Mouse (Mus musculus) liver, adult 2 months (tissue): Measurements from ENCODE around the gene Sfmbt2. TPM values are rescaled to one million over a fixed set of nuclear protein-coding genes. Genes with fewer than 3 reads are reported as not detected.

Source experiments
- DNase-seq: peaks from one replicate; pipeline ENCODE4 v3.0.0-alpha.2; 2011; ENCODE audit warnings: low read depth, low spot score; ENCODE audit errors: extremely low read depth
- H3K27ac ChIP-seq: fragments of 200-500 bp; replicated peaks from 2 replicates; pipeline ENCODE4 v1.5.1; 2012; ENCODE audit warnings: low read depth, mild to moderate bottlenecking, control low read depth, inconsistent platforms, low read length; ENCODE audit not compliant: insufficient read depth
- H3K27me3 ChIP-seq: fragments of 200-500 bp; 2 replicates; pipeline ENCODE4 v1.6.1; 2012; ENCODE audit warnings: mild to moderate bottlenecking, moderate library complexity, low read length, inconsistent platforms; ENCODE audit not compliant: control insufficient read depth, insufficient read depth
- H3K36me3 ChIP-seq: fragments of 200-500 bp; 2 replicates; pipeline ENCODE4 v1.6.1; 2012; ENCODE audit warnings: low read length, inconsistent platforms; ENCODE audit not compliant: control insufficient read depth, insufficient read depth
- H3K4me1 ChIP-seq: fragments of 200-500 bp; 2 replicates; pipeline ENCODE4 v1.6.1; 2011; ENCODE audit warnings: low read length; ENCODE audit not compliant: control insufficient read depth, insufficient read depth
- H3K4me3 ChIP-seq: fragments of 200-500 bp; 2 replicates; pipeline ENCODE4 v1.5.1; 2011; ENCODE audit warnings: low read depth, mild to moderate bottlenecking, control low read depth, low read length, moderate library complexity; ENCODE audit not compliant: insufficient read depth
- H3K79me2 ChIP-seq: fragments of 200-500 bp; 2 replicates; pipeline ENCODE4 v1.6.1; 2012; ENCODE audit warnings: inconsistent platforms, mild to moderate bottlenecking, low read length, moderate library complexity; ENCODE audit not compliant: control insufficient read depth, insufficient read depth
- H3K9ac ChIP-seq: fragments of 200-500 bp; 2 replicates; pipeline ENCODE4 v1.6.1; 2012; ENCODE audit warnings: low read depth, mild to moderate bottlenecking, control low read depth, inconsistent platforms, low read length
- CTCF ChIP-seq: fragments of 200-500 bp; IDR thresholded peaks from 2 replicates; pipeline ENCODE4 v1.5.1; 2011; ENCODE audit warnings: low read depth, low read length, control low read depth
- POLR2A ChIP-seq: fragments of 200-500 bp; IDR thresholded peaks from 2 replicates; pipeline ENCODE4 v1.6.1; 2011; ENCODE audit warnings: low read length, control low read depth; ENCODE audit not compliant: insufficient read depth; ENCODE audit errors: extremely low read depth
- WGBS: fragments of 180-500 bp; shearing (Covaris S2); methylation state at CpG from one replicate; pipeline ENCODE4 v1.1.7; 2018; 5-methylcytosine and 5-hydroxymethylcytosine counted together
- polyA plus RNA-seq: library from polyadenylated mRNA; depleted of rRNA; stranded (reverse); fragments of >200 nt; gene quantifications from 2 replicates; pipeline ENCODE4 v1.2.3, GENCODE M21; 2012
- total RNA-seq: library from RNA; depleted of rRNA; stranded (reverse); fragments of >200 nt; gene quantifications from 2 replicates; pipeline ENCODE4 v1.2.3, GENCODE M21; 2014

Gene Sfmbt2
- total and polyA plus RNA-seq, 2 experiments = under 0.01 to 0.06 TPM

DNA sequence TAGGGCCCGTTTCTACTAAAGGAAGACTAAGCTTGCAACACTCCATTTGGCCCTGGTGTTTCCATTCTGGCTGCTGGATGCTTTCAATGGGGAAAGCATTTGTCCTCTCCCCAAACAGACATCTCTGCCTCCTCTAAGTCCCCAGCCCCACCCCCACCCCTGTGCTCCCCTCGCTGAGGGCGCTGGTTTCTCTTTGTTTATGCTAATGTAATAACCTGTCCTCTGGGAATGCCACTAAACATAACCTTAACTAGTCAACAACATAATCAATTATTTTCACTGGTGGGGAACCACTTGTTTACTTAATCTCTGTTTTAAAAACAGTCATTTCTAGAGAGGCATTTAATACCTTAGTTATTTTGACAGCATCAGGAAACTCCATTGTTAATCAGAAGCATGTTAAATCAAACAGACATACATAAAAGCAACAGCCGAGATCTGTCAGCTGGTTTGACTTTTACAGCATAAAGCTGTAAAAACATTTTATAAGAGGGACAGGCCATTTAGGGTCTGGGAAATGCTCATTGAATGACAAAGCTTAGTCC is 20.0 kb upstream of the Sfmbt2 start:
- WGBS = 33% methylated on average over 4 of the region's 4 CpGs
- H3K4me3 ChIP-seq = no peak overlapping the region
- no peaks in the 10 kb centered on the region for H3K36me3 ChIP-seq
- H3K27me3 ChIP-seq = no peaks in the 10 kb centered on the region
- no peaks in the 10 kb centered on the region for H3K4me1 ChIP-seq
- no peak for DNase-seq
- no peak for TF ChIP-seq CTCF
- no peak for TF ChIP-seq POLR2A
- H3K9ac ChIP-seq = no peak overlapping the region
- H3K79me2 ChIP-seq = no peaks in the 10 kb centered on the region
- H3K27ac ChIP-seq = no peak overlapping the region

DNA sequence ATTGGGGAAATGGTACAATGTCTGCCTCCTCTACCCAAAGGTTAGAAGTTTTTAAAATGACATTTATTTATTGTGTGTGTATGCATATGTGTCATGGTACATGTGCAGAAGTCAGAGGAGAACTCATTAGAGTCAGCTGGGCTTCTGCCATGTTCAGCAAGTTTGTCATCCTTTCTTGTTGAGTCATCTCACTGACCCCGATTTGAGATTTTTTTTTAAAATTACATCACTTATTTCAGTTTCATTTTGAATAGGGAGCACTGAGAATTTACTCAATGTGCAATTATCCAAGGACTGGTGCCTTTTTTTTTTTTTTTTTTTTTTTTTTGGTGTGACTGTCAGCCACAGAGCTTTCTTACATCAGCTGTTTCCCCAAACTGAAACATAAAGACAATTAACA is 19.2 kb upstream of the Sfmbt2 start:
- DNase-seq = no peak
- no peak overlapping the region for H3K27ac ChIP-seq
- H3K36me3 ChIP-seq = no peaks in the 10 kb centered on the region
- WGBS = 50% methylated on average over 1 of the region's 1 CpGs
- TF ChIP-seq POLR2A (no peak), CTCF (no peak)
- no peaks in the 10 kb centered on the region for H3K4me1 ChIP-seq
- no peaks in the 10 kb centered on the region for H3K79me2 ChIP-seq
- no peak overlapping the region for H3K9ac ChIP-seq
- no peak overlapping the region for H3K4me3 ChIP-seq
- H3K27me3 ChIP-seq = no peaks in the 10 kb centered on the region

DNA sequence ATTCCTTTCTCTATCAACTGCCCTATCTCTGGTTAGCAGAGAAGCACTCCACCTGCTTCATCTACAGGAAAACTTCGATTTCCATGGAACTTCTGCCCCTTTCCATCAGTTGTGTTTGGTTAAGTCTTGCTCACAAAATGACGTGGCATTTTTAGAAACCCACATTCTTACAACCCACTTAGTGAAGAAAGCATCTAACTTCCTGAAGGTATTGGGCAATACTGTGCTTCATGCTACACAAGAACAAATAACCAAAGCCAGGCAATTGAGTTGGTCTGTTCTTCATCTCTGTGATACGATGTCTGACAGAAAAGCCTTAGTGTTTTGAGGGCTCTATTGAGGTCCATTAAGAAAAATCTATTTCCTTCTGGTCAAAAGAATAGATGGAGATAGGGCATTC is 17.4 kb upstream of the Sfmbt2 start:
- 71% methylated on average over 3 of the region's 3 CpGs for WGBS
- no peaks in the 10 kb centered on the region for H3K4me1 ChIP-seq
- no peak overlapping the region for H3K9ac ChIP-seq
- no peak for DNase-seq
- no peak overlapping the region for H3K27ac ChIP-seq
- no peak for TF ChIP-seq POLR2A
- TF ChIP-seq CTCF = no peak
- no peak overlapping the region for H3K4me3 ChIP-seq
- H3K79me2 ChIP-seq = no peaks in the 10 kb centered on the region
- no peaks in the 10 kb centered on the region for H3K36me3 ChIP-seq
- no peaks in the 10 kb centered on the region for H3K27me3 ChIP-seq

DNA sequence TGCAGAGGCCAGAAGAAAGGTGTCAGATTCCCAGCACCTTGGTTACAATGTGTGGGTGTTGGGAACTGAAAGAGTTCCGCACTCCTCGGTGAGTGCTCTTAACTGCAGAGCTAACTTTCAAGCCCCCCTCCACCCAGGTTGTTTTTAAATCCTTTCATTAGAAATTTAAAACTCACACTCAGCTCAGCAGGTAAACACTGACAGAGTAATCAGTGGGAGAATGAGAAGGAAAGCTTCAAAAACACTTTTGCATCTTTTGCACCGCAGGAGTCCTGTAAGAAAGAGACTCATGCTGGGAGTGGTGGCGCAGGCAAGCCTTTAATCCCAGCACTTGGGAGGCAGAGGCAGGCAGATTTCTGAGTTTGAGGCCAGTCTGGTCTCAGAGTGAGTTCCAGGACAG is 16.4 kb upstream of the Sfmbt2 start:
- Histone ChIP-seq H3K36me3 (no peaks in the 10 kb centered on the region), H3K27ac (no peak overlapping the region), H3K27me3 (no peaks in the 10 kb centered on the region), H3K79me2 (no peaks in the 10 kb centered on the region), H3K4me3 (no peak overlapping the region), H3K9ac (no peak overlapping the region), H3K4me1 (no peaks in the 10 kb centered on the region)
- no peak for DNase-seq
- no peak for TF ChIP-seq POLR2A
- TF ChIP-seq CTCF = no peak
- WGBS = 71% methylated on average over 4 of the region's 4 CpGs

DNA sequence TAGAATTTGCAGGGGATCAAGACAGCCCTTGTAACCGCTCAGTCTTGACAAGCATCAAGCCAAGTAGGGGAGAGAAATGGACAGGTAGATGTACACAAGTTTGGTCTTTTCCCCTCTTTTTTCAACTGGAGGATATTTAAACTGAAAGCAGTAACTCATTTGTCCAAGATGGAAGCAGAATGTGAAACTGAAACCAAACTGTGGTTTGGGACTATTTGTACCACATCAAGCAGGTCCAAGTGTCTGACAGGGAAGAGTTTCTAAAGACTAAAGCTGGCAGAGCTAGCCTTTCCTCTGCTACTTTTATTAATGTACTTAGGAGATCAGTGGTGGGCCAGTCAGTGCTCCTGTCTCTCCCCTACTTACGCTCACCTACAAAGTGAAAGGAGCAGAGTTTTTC is 10.4 kb upstream of the Sfmbt2 start:
- 94% methylated on average over 2 of the region's 2 CpGs for WGBS
- no peaks in the 10 kb centered on the region for H3K79me2 ChIP-seq
- no peak for TF ChIP-seq POLR2A
- TF ChIP-seq CTCF = no peak
- DNase-seq = no peak
- H3K27ac ChIP-seq = no peak overlapping the region
- no peaks in the 10 kb centered on the region for H3K36me3 ChIP-seq
- H3K4me1 ChIP-seq = no peaks in the 10 kb centered on the region
- H3K9ac ChIP-seq = no peak overlapping the region
- H3K27me3 ChIP-seq = no peaks in the 10 kb centered on the region; the same call in 1 of the 2 replicates
- no peak overlapping the region for H3K4me3 ChIP-seq

DNA sequence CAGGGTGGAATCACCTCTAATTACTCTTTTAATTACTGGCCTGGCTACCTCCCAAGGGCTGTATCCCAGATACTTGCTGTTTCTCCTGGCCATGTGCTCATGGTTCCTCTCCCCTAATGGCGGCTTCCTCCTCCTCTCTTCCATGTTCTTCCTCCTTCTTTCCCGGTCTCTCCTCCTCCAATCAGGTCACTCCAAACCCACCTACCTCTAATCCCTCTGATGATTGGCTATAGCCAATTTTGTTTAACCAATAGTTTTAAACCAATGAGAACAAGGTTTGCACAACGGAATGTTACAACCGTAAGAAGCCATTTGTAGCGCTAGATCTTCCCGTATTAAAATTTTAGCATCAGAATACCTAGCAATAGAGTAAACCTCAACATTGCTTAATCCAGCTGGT is 5.2 kb upstream of the Sfmbt2 start:
- H3K36me3 ChIP-seq = no peaks in the 10 kb centered on the region
- no peak for DNase-seq
- H3K27ac ChIP-seq = no peak overlapping the region
- no peak overlapping the region for H3K4me3 ChIP-seq
- no peaks in the 10 kb centered on the region for H3K79me2 ChIP-seq
- H3K4me1 ChIP-seq = peaks cover 3% of the 10 kb centered on the region; the same call in 1 of the 2 replicates
- peaks cover 2% of the 10 kb centered on the region; the same call in 1 of the 2 replicates for H3K27me3 ChIP-seq
- no peak for TF ChIP-seq POLR2A
- no peak for TF ChIP-seq CTCF
- no peak overlapping the region for H3K9ac ChIP-seq
- 96% methylated on average over 6 of the region's 6 CpGs for WGBS
